Mouse (Mus musculus) heart, postnatal 0 days (tissue): Measurements from ENCODE around the gene Rnaseh2b.

ENCODE experiments used
- CTCF ChIP-seq: IDR thresholded peaks from 2 replicates; pipeline ENCODE4 v1.5.1; 2016; ENCODE audit warnings: antibody characterized with exemption, control low read depth, low read depth
- EP300 ChIP-seq: IDR thresholded peaks from 2 replicates; pipeline ENCODE4 v1.6.1; 2016; ENCODE audit warnings: antibody characterized with exemption, low read depth

GRCm38 (mm10) chr14:62282974-62283373 lies 9.4 kb upstream of the Rnaseh2b start:
- TF ChIP-seq CTCF (no peak), EP300 (no peak)
